Mouse (Mus musculus): Measurements from ENCODE around the gene Tfip11. TPM values are rescaled to one million over a fixed set of nuclear protein-coding genes. Genes with fewer than 3 reads are reported as not detected.

Tfip11 gene
- polyA plus RNA-seq, 1 experiment, result 29.8 TPM

GRCm38 (mm10) chr5:112320379-112320778, 5.8 kb upstream of the Tfip11 start:
- WGBS, result 86% methylated on average over 5 of the region's 5 CpGs
- H3K4me1 ChIP-seq (ENCODE audit: control insufficient read depth, insufficient read depth, insufficient read length), result peaks cover 5% of the 10 kb centered on the region; the same call in 1 of the 2 replicates
- no peak for TF ChIP-seq CTCF (IDR thresholded peaks at IDR 0.05; ENCODE audit: extremely low read depth, insufficient read depth, insufficient read length, insufficient replicate concordance)
- TF ChIP-seq POLR2A (IDR thresholded peaks at IDR 0.05; ENCODE audit: low read depth, low read length), result no peak

GRCm38 (mm10) chr5:112320936-112321335, 5.2 kb upstream of the Tfip11 start:
- WGBS, result 79% methylated on average over 6 of the region's 6 CpGs
- no peak for DNase-seq (ENCODE audit: low read depth in 1 of 2, low spot score in 2 of 2)
- peaks cover 7% of the 10 kb centered on the region; the same call in 1 of the 2 replicates for H3K4me1 ChIP-seq (ENCODE audit: control insufficient read depth, insufficient read depth, insufficient read length)
- TF ChIP-seq POLR2A (IDR thresholded peaks at IDR 0.05; ENCODE audit: low read depth, low read length), result no peak
- TF ChIP-seq CTCF (IDR thresholded peaks at IDR 0.05; ENCODE audit: extremely low read depth, insufficient read depth, insufficient read length, insufficient replicate concordance), result no peak
- H3K36me3 ChIP-seq (ENCODE audit: control insufficient read depth, insufficient read depth, low read length), result no peaks in the 10 kb centered on the region
- no peaks in the 10 kb centered on the region for H3K27me3 ChIP-seq (ENCODE audit: control insufficient read depth, insufficient read depth, low read length)
- no peak overlapping the region for H3K27ac ChIP-seq (ENCODE audit: insufficient read depth, low read length)
- H3K4me3 ChIP-seq (ENCODE audit: extremely low read depth, insufficient read depth, insufficient read length), result no peak overlapping the region

More at GRCm38 (mm10) chr5:112320379-112320778, 5.8 kb upstream of the Tfip11 start:
- no peak overlapping the region for H3K27ac ChIP-seq (ENCODE audit: insufficient read depth, low read length)
- no peak overlapping the region for H3K4me3 ChIP-seq (ENCODE audit: extremely low read depth, insufficient read depth, insufficient read length)
- DNase-seq (ENCODE audit: low read depth in 1 of 2, low spot score in 2 of 2), result no peak
- no peaks in the 10 kb centered on the region for H3K27me3 ChIP-seq (ENCODE audit: control insufficient read depth, insufficient read depth, low read length)
- H3K36me3 ChIP-seq (ENCODE audit: control insufficient read depth, insufficient read depth, low read length), result peaks cover 3% of the 10 kb centered on the region; the same call in 1 of the 2 replicates

- no peak overlapping the region for H3K27ac ChIP-seq (ENCODE audit: insufficient read depth, low read length)
- no peak overlapping the region for H3K4me3 ChIP-seq (ENCODE audit: extremely low read depth, insufficient read depth, insufficient read length)
- H3K27me3 ChIP-seq (ENCODE audit: control insufficient read depth, insufficient read depth, low read length), result no peaks in the 10 kb centered on the region
- TF ChIP-seq CTCF (IDR thresholded peaks at IDR 0.05; ENCODE audit: extremely low read depth, insufficient read depth, insufficient read length, insufficient replicate concordance), result no peak
- TF ChIP-seq POLR2A (IDR thresholded peaks at IDR 0.05; ENCODE audit: low read depth, low read length), result no peak
- WGBS, result 88% methylated on average over 4 of the region's 4 CpGs
- no peaks in the 10 kb centered on the region for H3K36me3 ChIP-seq (ENCODE audit: control insufficient read depth, insufficient read depth, low read length)
- DNase-seq (ENCODE audit: low read depth in 1 of 2, low spot score in 2 of 2), result no peak
- H3K4me1 ChIP-seq (ENCODE audit: control insufficient read depth, insufficient read depth, insufficient read length), result peaks cover 7% of the 10 kb centered on the region; the same call in 1 of the 2 replicates
Observed at GRCm38 (mm10) chr5:112321376-112321775, 4.8 kb upstream of the Tfip11 start.

DNA sequence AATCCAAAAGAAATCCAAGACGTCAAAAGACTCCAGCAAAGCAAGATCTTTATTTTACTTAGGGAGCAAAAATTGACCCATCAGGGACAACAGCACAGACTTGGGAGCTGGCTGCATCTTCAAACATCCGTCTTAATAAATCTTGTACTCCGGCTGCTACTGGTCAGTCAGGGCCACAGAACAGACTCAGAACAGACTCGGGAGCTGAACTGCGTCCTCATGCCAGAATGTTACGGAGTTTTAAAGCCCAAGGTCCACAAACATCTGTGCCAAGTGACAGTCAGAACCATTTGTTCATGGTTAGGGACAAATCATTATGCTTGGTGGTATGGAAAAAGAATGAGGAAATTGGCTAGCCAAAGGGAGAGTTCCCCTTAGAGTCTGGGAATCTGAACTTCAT, 2.9 kb upstream of the Tfip11 start:
- Histone ChIP-seq H3K4me1 (ENCODE audit: control insufficient read depth, insufficient read depth, insufficient read length) (peaks cover 7% of the 10 kb centered on the region; the same call in 1 of the 2 replicates), H3K36me3 (ENCODE audit: control insufficient read depth, insufficient read depth, low read length) (peaks cover 5% of the 10 kb centered on the region), H3K27me3 (ENCODE audit: control insufficient read depth, insufficient read depth, low read length) (no peaks in the 10 kb centered on the region), H3K4me3 (ENCODE audit: extremely low read depth, insufficient read depth, insufficient read length) (no peak overlapping the region), H3K27ac (ENCODE audit: insufficient read depth, low read length) (no peak overlapping the region)
- DNase-seq (ENCODE audit: low read depth in 1 of 2, low spot score in 2 of 2), result no peak
- WGBS, result 94% methylated on average over 6 of the region's 6 CpGs
- TF ChIP-seq CTCF (IDR thresholded peaks at IDR 0.05; ENCODE audit: extremely low read depth, insufficient read depth, insufficient read length, insufficient replicate concordance) (no peak), POLR2A (IDR thresholded peaks at IDR 0.05; ENCODE audit: low read depth, low read length) (no peak)

DNA sequence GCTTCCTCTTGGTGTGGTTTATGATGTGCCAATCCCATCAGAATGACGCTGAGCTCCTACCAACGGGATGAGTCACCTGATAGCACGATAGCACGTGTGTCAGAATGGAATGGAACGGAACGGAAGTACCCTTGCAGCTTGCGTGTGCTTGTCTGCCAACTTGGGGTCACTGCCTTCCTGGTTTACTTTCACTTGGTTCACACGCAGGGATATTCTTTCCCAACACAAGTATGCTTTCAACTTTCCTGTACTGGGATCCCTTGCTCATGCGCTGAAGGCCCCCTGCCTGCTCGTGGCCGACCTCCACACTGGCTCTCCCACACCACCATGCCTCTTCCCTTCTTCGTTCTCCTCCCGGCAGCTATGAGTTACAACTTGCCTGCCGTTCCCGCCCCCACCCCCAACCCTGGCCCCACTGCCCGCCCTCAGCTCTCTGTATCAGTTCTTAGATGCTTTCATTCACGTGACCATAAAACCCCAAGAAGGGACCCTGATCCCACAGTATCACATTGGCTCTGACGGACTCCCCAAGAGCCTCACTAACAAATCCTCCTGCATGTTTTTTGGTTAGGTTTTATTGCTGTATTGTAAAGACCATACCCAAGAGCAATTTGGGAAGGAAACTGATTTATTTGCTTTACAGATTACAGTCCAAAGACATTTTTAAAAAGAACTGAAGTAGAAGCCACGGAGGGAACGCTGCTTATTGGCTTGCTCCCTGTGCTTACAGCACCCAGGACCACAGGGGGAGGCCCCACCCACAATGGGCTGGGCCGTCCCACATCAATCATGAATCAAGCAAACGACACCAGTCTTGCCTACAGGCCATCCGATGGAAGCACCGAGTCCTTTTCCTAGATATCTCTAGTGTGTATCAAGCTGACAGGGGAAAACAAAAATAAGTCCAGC, 1.3 kb upstream of the Tfip11 start:
- H3K27me3 ChIP-seq (ENCODE audit: control insufficient read depth, insufficient read depth, low read length), result no peaks in the 10 kb centered on the region
- 3% methylated on average over 24 of the region's 24 CpGs for WGBS
- DNase-seq (ENCODE audit: low read depth in 1 of 2, low spot score in 2 of 2), result peak; percentile 49 to 60
- H3K27ac ChIP-seq (ENCODE audit: insufficient read depth, low read length), result peak overlapping the region; percentile 66; the same call in 1 of the 2 replicates
- TF ChIP-seq CTCF (IDR thresholded peaks at IDR 0.05; ENCODE audit: extremely low read depth, insufficient read depth, insufficient read length, insufficient replicate concordance), result no peak
- peak; percentile 16; the same call in 1 of the 2 replicates for TF ChIP-seq POLR2A (IDR thresholded peaks at IDR 0.05; ENCODE audit: low read depth, low read length)
- H3K36me3 ChIP-seq (ENCODE audit: control insufficient read depth, insufficient read depth, low read length), result peaks cover 17% of the 10 kb centered on the region
- peak overlapping the region; percentile 57; the same call in 1 of the 2 replicates for H3K4me3 ChIP-seq (ENCODE audit: extremely low read depth, insufficient read depth, insufficient read length)
- H3K4me1 ChIP-seq (ENCODE audit: control insufficient read depth, insufficient read depth, insufficient read length), result peaks cover 7% of the 10 kb centered on the region; the same call in 1 of the 2 replicates

GRCm38 (mm10) chr5:112326446-112327009, 370 bp downstream of the Tfip11 start:
- under 1% methylated on average over 33 of the region's 33 CpGs for WGBS
- Histone ChIP-seq H3K4me1 (ENCODE audit: control insufficient read depth, insufficient read depth, insufficient read length) (peaks cover 7% of the 10 kb centered on the region; the same call in 1 of the 2 replicates), H3K4me3 (ENCODE audit: extremely low read depth, insufficient read depth, insufficient read length) (peak overlapping the region; percentile 92), H3K27ac (ENCODE audit: insufficient read depth, low read length) (peak overlapping the region; percentile 63), H3K36me3 (ENCODE audit: control insufficient read depth, insufficient read depth, low read length) (peaks cover 30% of the 10 kb centered on the region), H3K27me3 (ENCODE audit: control insufficient read depth, insufficient read depth, low read length) (no peaks in the 10 kb centered on the region)
- no peak for DNase-seq (ENCODE audit: low read depth in 1 of 2, low spot score in 2 of 2)
- TF ChIP-seq CTCF (IDR thresholded peaks at IDR 0.05; ENCODE audit: extremely low read depth, insufficient read depth, insufficient read length, insufficient replicate concordance), result no peak
